Mouse (Mus musculus) heart, embryonic 16.5 days (tissue): ENCODE measurements around the gene Oxsr1. TPM values are rescaled to one million over a fixed set of nuclear protein-coding genes. Genes with fewer than 3 reads are reported as not detected.
"Not testable (repeated sequence)": the region's sequence is repeated elsewhere in the genome, so short reads cannot be mapped to it uniquely, and the experiment has no call there.

Experiments
- ATAC-seq: fragments of 200-750 bp; cut with Nextera tagmentation; replicated peaks from 2 replicates; pipeline ENCODE4 v1.8.0; 2017; ENCODE audit warnings: moderate number of reproducible peaks; ENCODE audit not compliant: insufficient read depth, low FRiP score; ENCODE audit errors: extremely low read depth
- H3K27ac ChIP-seq: fragments of 300-500 bp; sonication (generic); 2 replicates; pipeline ENCODE4 v1.5.1; 2014; ENCODE audit warnings: mild to moderate bottlenecking, low read length, control low read depth, moderate library complexity
- H3K27me3 ChIP-seq: fragments of 300-500 bp; sonication (generic); 2 replicates; pipeline ENCODE4 v1.6.1; 2014; ENCODE audit warnings: low read length, mixed read lengths; ENCODE audit not compliant: control insufficient read depth, insufficient read depth
- H3K36me3 ChIP-seq: fragments of 300-500 bp; sonication (generic); 2 replicates; pipeline ENCODE4 v1.6.1; 2014; ENCODE audit not compliant: control insufficient read depth, insufficient read depth
- H3K4me1 ChIP-seq: fragments of 300-500 bp; sonication (generic); 2 replicates; pipeline ENCODE4 v1.6.1; 2014; ENCODE audit warnings: low read length, mixed read lengths; ENCODE audit not compliant: control insufficient read depth, insufficient read depth
- H3K4me2 ChIP-seq: fragments of 300-500 bp; sonication (generic); 2 replicates; pipeline ENCODE4 v1.6.1; 2014; ENCODE audit warnings: low read depth, mild to moderate bottlenecking, control low read depth, low read length
- H3K4me3 ChIP-seq: fragments of 300-500 bp; sonication (generic); 2 replicates; pipeline ENCODE4 v1.5.1; 2014; ENCODE audit warnings: mild to moderate bottlenecking, control low read depth, low read length
- H3K9ac ChIP-seq: fragments of 300-500 bp; sonication (generic); 2 replicates; pipeline ENCODE4 v1.6.1; 2014; ENCODE audit warnings: low read length, control low read depth
- H3K9me3 ChIP-seq: fragments of 300-500 bp; sonication (generic); replicated peaks from 2 replicates; pipeline ENCODE4 v1.6.1; 2016; ENCODE audit warnings: low read length; ENCODE audit not compliant: control insufficient read depth
- whole genome bisulfite sequencing: fragments of 180-500 bp; shearing (Covaris S2); extraction: QIAGEN DNeasy Blood & Tissue Kit; methylation state at CpG from one replicate; pipeline ENCODE4 v1.1.7; 2014; 5-methylcytosine and 5-hydroxymethylcytosine counted together
- polyA plus RNA-seq: library from polyadenylated mRNA; unstranded; fragments of >200 nt; fragmentation: Nextera tagmentation; extraction: Ambion mirVana; gene quantifications from 2 replicates; pipeline ENCODE4 v1.2.1, GENCODE M21; 2015

The Oxsr1 gene
- 8.3 TPM in 2 replicates for polyA plus RNA-seq

DNA sequence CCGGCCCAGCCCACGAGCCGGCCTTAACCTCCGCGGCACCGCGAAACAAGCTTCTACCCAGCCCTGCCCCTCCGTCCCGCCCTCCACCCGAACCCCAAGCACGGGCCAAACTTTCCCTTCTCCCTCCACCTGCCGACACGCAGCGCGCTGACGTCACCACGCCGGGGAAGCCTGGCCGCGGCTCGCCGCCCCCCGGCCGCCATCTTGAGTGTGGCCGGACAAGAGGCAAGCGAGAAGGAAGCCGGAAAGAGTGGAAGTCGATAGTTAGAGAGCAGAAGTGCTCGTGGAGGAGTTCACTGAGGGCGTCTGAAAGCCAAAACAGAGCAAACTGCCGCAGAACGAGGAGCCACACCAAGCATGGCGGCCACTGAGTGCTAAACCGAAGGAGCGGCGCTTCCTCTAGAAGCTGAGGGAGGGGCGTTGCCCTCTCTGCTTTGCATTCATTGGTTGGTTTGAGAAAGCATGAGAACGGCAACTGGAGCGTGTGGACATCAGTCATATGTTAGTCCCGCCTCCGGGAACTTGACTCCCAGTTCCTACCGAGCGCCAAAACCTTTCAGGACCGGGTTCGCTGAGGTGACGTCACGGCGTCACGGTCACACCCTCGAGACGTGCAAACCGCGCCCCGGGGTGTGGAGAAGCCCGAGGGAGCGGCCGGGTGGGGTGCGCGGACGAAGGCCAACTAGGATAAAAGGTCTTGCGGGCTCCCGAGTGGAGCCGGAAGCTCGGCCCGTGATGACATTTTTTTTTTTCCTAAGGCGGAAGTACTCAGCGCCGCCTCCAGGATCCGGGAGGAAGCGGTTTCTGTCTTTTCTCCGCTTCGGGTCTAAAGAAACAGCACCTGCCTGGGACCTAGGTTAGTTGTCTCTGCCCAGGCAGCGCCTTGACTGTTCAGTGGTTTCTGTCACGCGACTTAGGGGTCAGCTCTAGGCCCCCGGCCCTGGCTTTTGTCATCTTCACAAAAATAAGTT is at the start of gene Oxsr1:
Gene Oxsr1, minus strand, starts transcription at position 139 of the 971 bp plus-strand sequence.
- H3K4me3 ChIP-seq = peak within 1 kb of the TSS; percentile 96
- H3K27me3 ChIP-seq = no peaks in the 10 kb centered on the region
- peaks cover 10% of the 10 kb centered on the region for H3K4me1 ChIP-seq
- H3K36me3 ChIP-seq = no peaks in the 10 kb centered on the region
- WGBS = under 1% methylated on average over 76 of the region's 76 CpGs
- H3K27ac ChIP-seq = peak within 1 kb of the TSS; percentile 96
- H3K9ac ChIP-seq = peak within 1 kb of the TSS; percentile 95
- peak within 1 kb of the TSS; percentile 100 for H3K4me2 ChIP-seq
- no peaks in the 10 kb centered on the region for H3K9me3 ChIP-seq
- peak; percentile 96 for ATAC-seq

DNA sequence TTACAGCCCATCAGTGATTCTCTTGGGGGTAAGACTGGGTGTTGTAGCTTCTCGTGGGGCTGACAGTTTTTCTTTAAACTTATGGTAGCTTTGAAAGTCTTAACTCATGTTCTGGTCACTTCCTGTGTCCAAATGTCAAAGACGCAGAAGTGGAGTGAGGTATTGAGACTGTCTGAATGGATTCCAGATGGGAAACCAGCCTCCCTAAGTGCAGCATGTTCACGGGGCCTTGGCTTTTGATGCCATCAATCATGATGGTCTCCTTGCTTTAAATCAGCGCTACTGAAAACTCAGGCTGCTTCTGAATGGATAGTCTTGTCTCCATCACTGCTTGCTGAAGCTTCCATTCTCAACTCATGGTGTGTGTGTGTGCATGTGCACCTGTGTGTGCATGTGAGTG is 49.0 kb upstream of the Oxsr1 start:
- H3K4me1 ChIP-seq = no peaks in the 10 kb centered on the region
- WGBS = 78% methylated on average over 4 of the region's 4 CpGs
- H3K4me2 ChIP-seq = no peak overlapping the region
- no peaks in the 10 kb centered on the region for H3K9me3 ChIP-seq
- no peak overlapping the region for H3K9ac ChIP-seq
- H3K36me3 ChIP-seq = no peaks in the 10 kb centered on the region
- H3K27me3 ChIP-seq = no peaks in the 10 kb centered on the region
- H3K27ac ChIP-seq = no peak overlapping the region
- no peak for ATAC-seq
- no peak overlapping the region for H3K4me3 ChIP-seq

DNA sequence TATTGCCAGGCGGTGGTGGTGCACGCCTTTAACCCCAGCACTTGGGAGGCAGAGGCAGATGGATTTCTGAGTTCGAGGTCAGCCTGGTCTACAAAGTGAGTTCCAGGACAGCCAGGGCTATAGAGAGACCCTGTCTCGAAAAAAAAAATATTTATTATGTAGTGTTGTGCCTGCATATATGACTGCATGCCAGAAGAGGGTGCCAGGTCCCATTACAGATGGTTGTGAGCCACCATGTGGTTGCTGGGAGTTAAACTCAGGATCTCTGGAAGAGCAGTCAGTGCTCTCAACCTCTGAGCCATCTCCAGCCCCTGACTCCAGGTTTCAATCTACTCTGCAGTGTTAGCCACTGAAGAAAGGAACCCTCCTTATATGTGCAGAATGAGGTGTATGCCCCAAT is 48.5 kb upstream of the Oxsr1 start:
- H3K4me1 ChIP-seq, H3K27me3 ChIP-seq, ATAC-seq, H3K36me3 ChIP-seq, H3K27ac ChIP-seq, H3K4me2 ChIP-seq, H3K9me3 ChIP-seq, H3K9ac ChIP-seq, H3K4me3 ChIP-seq: not testable (repeated sequence)
- 81% methylated on average over 4 of the region's 4 CpGs for WGBS

DNA sequence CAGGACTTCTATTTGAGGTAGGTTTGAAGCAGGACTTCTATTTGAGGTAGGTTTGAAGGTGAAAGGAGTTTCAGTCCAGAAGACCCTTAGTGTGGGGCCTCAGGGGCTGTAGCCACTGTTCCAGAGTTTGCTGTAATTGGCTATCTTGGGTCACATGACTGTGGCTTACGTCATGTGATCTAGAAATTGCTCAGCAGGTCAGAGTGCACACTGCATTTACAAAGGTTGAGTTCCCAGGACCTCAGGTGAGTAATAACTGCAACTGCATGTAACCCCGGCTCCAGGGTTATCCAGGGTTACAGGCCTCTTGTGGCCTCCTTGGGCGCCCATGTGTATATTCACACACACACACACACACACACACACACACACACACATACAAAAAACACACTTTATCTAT is 46.1 kb upstream of the Oxsr1 start:
- Histone ChIP-seq H3K9ac (no peak overlapping the region), H3K4me2 (no peak overlapping the region), H3K36me3 (no peaks in the 10 kb centered on the region), H3K27ac (no peak overlapping the region), H3K4me1 (peaks cover 3% of the 10 kb centered on the region), H3K4me3 (no peak overlapping the region), H3K27me3 (no peaks in the 10 kb centered on the region), H3K9me3 (no peaks in the 10 kb centered on the region)
- 87% methylated on average over 3 of the region's 3 CpGs for WGBS
- ATAC-seq = no peak

DNA sequence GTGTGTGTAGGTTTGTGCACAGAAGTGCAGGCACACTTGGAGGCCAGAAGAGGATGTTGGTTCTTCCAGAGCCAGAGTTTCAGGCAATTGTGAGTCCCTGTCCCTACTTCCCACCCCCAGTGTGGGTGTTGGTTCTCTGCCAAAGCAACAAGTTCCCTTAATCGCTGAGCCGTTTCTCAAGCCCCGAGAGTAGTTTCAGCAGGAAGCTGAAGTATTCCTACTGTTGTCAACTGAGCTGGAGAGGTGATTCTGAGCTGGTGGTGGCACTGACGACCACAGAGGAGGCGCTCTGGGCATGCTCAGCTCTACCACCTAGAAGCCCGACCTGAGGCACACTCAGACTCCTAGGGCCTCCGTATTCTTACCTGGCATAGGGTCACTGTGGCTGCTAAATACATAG is 43.1 kb upstream of the Oxsr1 start, which contains the start of gene Slc22a14:
Gene Slc22a14, minus strand, starts transcription at position 270 of the 400 bp plus-strand sequence.
- 43% methylated on average over 7 of the region's 7 CpGs for WGBS
- H3K36me3 ChIP-seq = no peaks in the 10 kb centered on the region
- H3K9me3 ChIP-seq = no peaks in the 10 kb centered on the region
- peaks cover 10% of the 10 kb centered on the region for H3K4me1 ChIP-seq
- no peak for ATAC-seq
- H3K9ac ChIP-seq = no peak within 1 kb of the TSS
- H3K4me2 ChIP-seq = no peak within 1 kb of the TSS
- H3K4me3 ChIP-seq = no peak within 1 kb of the TSS
- no peaks in the 10 kb centered on the region for H3K27me3 ChIP-seq
- H3K27ac ChIP-seq = no peak within 1 kb of the TSS

DNA sequence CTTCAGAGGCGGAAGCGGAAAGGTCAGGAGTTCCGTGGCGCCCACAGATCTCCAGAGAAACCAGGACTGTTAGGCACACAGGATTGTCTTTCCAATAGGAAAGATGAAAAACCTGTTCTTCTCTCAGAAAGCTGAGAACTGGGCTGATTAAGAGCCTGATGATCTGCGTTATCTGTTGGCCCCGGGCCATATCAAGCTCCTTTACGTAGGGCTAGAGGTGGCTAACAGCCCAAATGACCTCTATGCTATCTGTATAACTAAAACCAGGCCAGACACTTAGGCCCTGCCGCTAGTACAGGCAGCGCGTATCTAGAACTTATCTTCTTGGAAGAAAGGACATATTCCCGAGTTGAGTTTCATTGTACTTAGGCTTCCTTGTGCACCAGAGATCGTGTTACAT is 41.0 kb upstream of the Oxsr1 start:
- no peak overlapping the region for H3K4me2 ChIP-seq
- WGBS = 50% methylated on average over 12 of the region's 12 CpGs
- peaks cover 10% of the 10 kb centered on the region for H3K4me1 ChIP-seq
- ATAC-seq = no peak
- H3K36me3 ChIP-seq = no peaks in the 10 kb centered on the region
- H3K27ac ChIP-seq = no peak overlapping the region
- H3K27me3 ChIP-seq = no peaks in the 10 kb centered on the region
- no peaks in the 10 kb centered on the region for H3K9me3 ChIP-seq
- no peak overlapping the region for H3K9ac ChIP-seq
- no peak overlapping the region for H3K4me3 ChIP-seq

DNA sequence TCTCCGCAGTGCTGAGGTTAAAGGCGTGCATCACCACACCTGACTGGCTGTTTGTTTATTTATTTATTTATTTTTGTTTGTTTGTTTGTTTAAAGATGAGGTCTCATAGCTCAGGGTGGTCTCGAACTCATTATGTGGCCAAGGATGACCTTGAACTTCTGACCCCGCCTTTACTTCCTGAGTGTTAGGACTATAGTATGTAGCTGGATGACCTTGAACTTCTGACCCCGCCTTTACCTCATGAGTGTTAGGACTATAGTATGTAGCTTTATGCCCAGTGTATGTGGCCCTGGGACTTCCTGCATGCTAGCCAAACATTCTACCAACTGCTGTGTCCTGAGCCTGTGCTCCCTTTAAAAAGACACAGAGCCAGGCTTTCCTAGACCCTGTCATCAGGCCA is 39.2 kb upstream of the Oxsr1 start:
- Histone ChIP-seq H3K4me3 (no peak overlapping the region), H3K4me2 (no peak overlapping the region), H3K27ac (no peak overlapping the region), H3K27me3 (no peaks in the 10 kb centered on the region), H3K9me3 (no peaks in the 10 kb centered on the region), H3K4me1 (peaks cover 12% of the 10 kb centered on the region), H3K36me3 (no peaks in the 10 kb centered on the region), H3K9ac (no peak overlapping the region)
- no peak for ATAC-seq
- WGBS = 88% methylated on average over 5 of the region's 5 CpGs

DNA sequence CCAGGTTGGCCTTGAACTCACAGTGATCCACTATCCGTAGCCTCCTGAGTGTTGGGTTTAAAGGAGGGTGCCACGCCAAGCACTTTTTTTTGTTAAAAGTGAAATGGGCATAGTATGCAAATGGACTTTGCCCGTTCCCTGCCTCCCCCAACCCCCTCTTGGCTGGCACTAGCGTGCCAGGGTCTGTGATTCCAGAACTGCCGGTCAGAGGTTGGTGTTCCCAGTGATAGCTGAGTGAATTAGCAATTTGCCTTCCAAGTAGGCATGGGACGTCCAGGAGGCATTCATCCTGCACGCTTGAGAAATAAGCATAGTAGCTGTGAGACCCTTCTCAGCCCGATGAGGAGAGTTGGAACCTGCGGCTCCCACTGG is 35.8 kb upstream of the Oxsr1 start:
- Histone ChIP-seq H3K27me3 (no peaks in the 10 kb centered on the region), H3K4me3 (peak overlapping the region; percentile 80), H3K36me3 (no peaks in the 10 kb centered on the region), H3K9ac (peak overlapping the region; percentile 85), H3K4me1 (peaks cover 7% of the 10 kb centered on the region), H3K27ac (no peak overlapping the region), H3K9me3 (no peaks in the 10 kb centered on the region), H3K4me2 (peak overlapping the region; percentile 99)
- ATAC-seq = no peak
- WGBS = 42% methylated on average over 9 of the region's 9 CpGs

DNA sequence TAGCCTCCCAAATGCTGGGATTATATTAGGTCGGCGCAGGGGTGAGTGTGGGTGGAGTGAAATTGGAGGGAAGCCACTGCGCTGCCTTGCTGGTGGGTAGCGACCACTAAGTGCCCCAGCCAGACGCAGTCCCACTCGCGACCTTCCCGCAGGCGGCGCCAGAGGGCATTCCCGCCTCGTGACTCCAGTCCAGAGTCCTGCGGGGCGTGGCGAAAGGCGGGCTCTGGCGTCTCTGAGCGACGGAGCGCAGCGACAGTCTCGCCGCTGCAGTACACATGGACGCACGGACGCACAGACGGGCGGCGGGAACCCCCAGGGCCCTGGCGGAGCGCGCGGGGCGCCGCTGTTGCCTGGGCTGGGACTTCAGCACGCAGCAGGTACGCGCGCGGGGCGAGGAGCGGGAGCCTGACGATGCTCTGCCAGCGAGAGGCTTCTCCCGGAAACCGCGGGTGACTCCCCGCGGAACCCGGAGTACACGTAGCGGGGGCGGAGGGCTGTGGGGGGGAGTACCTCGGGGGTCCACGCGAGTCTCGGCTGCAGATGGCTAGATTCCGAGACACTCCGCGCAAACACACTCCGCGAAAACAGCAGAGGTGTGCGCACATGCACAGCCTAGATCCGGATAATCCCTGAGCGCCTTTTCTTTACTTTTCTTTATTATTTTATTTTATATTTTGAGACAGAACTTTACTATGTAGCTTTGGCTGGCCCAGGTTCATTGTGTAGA is 35.3 kb upstream of the Oxsr1 start, which contains the start of gene Xylb:
Gene Xylb, plus strand, starts transcription at position 51 of the 727 bp plus-strand sequence.
- no peaks in the 10 kb centered on the region for H3K36me3 ChIP-seq
- no peaks in the 10 kb centered on the region for H3K27me3 ChIP-seq
- H3K4me2 ChIP-seq = peak within 1 kb of the TSS; percentile 99
- H3K27ac ChIP-seq = no peak within 1 kb of the TSS
- 2% methylated on average over 65 of the region's 65 CpGs for WGBS
- H3K9me3 ChIP-seq = no peaks in the 10 kb centered on the region
- 0 out of 2 replicates have a peak, but pooled peaks cover 3% of the 10 kb centered on the region for H3K4me1 ChIP-seq
- peak within 1 kb of the TSS; percentile 80 for H3K4me3 ChIP-seq
- ATAC-seq = peak; percentile 91
- peak within 1 kb of the TSS; percentile 85 for H3K9ac ChIP-seq
